Mouse (Mus musculus) thymus, adult 2 months (tissue): Measurements from ENCODE around the gene Mfsd4b4. TPM values are rescaled to one million over a fixed set of nuclear protein-coding genes. Genes with fewer than 3 reads are reported as not detected.
A peak's percentile ranks its signal among the peaks of the same experiment; 100 is the strongest.
"Not testable (repeated sequence)": the region's sequence is repeated elsewhere in the genome, so short reads cannot be mapped to it uniquely, and the experiment has no call there.

Experiments
- DNase-seq: peaks from one replicate; pipeline ENCODE4 v3.0.0; 2021
- H3K27ac ChIP-seq: fragments of 200-500 bp; 2 replicates; pipeline ENCODE4 v1.5.1; 2012; ENCODE audit warnings: low read length, control low read depth; ENCODE audit not compliant: control insufficient read depth, insufficient read depth
- H3K27me3 ChIP-seq: fragments of 200-500 bp; 2 replicates; pipeline ENCODE4 v1.6.1; 2012; ENCODE audit warnings: mild to moderate bottlenecking, low read length, moderate library complexity, mixed read lengths; ENCODE audit not compliant: control insufficient read depth, insufficient read depth
- H3K36me3 ChIP-seq: fragments of 200-500 bp; 2 replicates; pipeline ENCODE4 v1.6.1; 2012; ENCODE audit warnings: mild to moderate bottlenecking, low read length, moderate library complexity; ENCODE audit not compliant: control insufficient read depth, insufficient read depth
- H3K4me1 ChIP-seq: fragments of 200-500 bp; replicated peaks from 2 replicates; pipeline ENCODE4 v1.6.1; 2012; ENCODE audit warnings: low read length; ENCODE audit not compliant: control insufficient read depth, insufficient read depth
- H3K4me3 ChIP-seq: fragments of 200-500 bp; 2 replicates; pipeline ENCODE4 v1.5.1; 2012; ENCODE audit warnings: mild to moderate bottlenecking, low read length, control low read depth, moderate library complexity; ENCODE audit not compliant: control insufficient read depth, insufficient read depth
- CTCF ChIP-seq: fragments of 200-500 bp; IDR thresholded peaks from 2 replicates; pipeline ENCODE4 v1.5.1; 2012; ENCODE audit warnings: mild to moderate bottlenecking, control low read depth, low read length, moderate library complexity, borderline replicate concordance; ENCODE audit not compliant: control insufficient read depth, poor library complexity, insufficient read depth; ENCODE audit errors: extremely low read depth
- POLR2A ChIP-seq: fragments of 200-500 bp; IDR thresholded peaks from 2 replicates; pipeline ENCODE4 v1.6.1; 2012; ENCODE audit warnings: mild to moderate bottlenecking, low read length, control low read depth, moderate library complexity; ENCODE audit not compliant: control insufficient read depth, poor library complexity, insufficient read depth; ENCODE audit errors: extremely low read depth
- WGBS: fragments of 180-500 bp; shearing (Covaris S2); methylation state at CpG from one replicate; pipeline ENCODE4 v1.1.7; 2018; 5-methylcytosine and 5-hydroxymethylcytosine counted together
- polyA plus RNA-seq: library from polyadenylated mRNA; depleted of rRNA; stranded (reverse); fragments of >200 nt; gene quantifications from 2 replicates; pipeline ENCODE4 v1.2.3, GENCODE M21; 2012; rRNA removed

Mfsd4b4 gene
- polyA plus RNA-seq: 4.1 and 4.9 TPM in 2 replicates

- TF ChIP-seq POLR2A: peak; percentile 82
- no peak for TF ChIP-seq CTCF
- Histone ChIP-seq H3K36me3 (no peaks in the 10 kb centered on the region), H3K4me1 (0 out of 2 replicates have a peak, but pooled peaks cover 4% of the 10 kb centered on the region), H3K4me3 (peak within 1 kb of the TSS; percentile 64), H3K27ac (no peak within 1 kb of the TSS), H3K27me3 (no peaks in the 10 kb centered on the region)
- WGBS: under 1% methylated on average over 41 of the region's 41 CpGs
- peak; percentile 78 for DNase-seq
Measured at GRCm38 (mm10) chr10:39898874-39899371, at the start of gene Mfsd4b4. Gene Mfsd4b4 (minus strand): TSS chr10:39899238.

- not testable (repeated sequence) for H3K27ac ChIP-seq, H3K4me1 ChIP-seq, H3K36me3 ChIP-seq, H3K27me3 ChIP-seq, DNase-seq, H3K4me3 ChIP-seq
- WGBS: 97% methylated on average over 3 of the region's 3 CpGs
Measured at GRCm38 (mm10) chr10:39947195-39947594, 48.2 kb upstream of the Mfsd4b4 start.

- DNase-seq: no peak
- no peaks in the 10 kb centered on the region for H3K36me3 ChIP-seq
- no peak overlapping the region for H3K4me3 ChIP-seq
- WGBS: 58% methylated on average over 7 of the region's 7 CpGs
- H3K27ac ChIP-seq: no peak overlapping the region
- no peaks in the 10 kb centered on the region for H3K27me3 ChIP-seq
- TF ChIP-seq CTCF: no peak
- no peaks in the 10 kb centered on the region for H3K4me1 ChIP-seq
Measured at GRCm38 (mm10) chr10:39936553-39936952, 37.5 kb upstream of the Mfsd4b4 start.

- WGBS: 6% methylated on average over 41 of the region's 41 CpGs
- TF ChIP-seq CTCF (no peak), POLR2A (no peak)
- peaks cover 8% of the 10 kb centered on the region for H3K27me3 ChIP-seq
- no peak within 1 kb of the TSS for H3K4me3 ChIP-seq
- no peak within 1 kb of the TSS for H3K27ac ChIP-seq
- no peaks in the 10 kb centered on the region; the same call in 1 of the 2 replicates for H3K4me1 ChIP-seq
- H3K36me3 ChIP-seq: no peaks in the 10 kb centered on the region
- peak; percentile 9 for DNase-seq
Measured at GRCm38 (mm10) chr10:39926616-39927139, 27.6 kb upstream of the Mfsd4b4 start, which contains the start of gene Mfsd4b2. Gene Mfsd4b2 (minus strand): TSS chr10:39926923.

- not testable (repeated sequence) for H3K4me3 ChIP-seq, H3K36me3 ChIP-seq, H3K27me3 ChIP-seq, H3K4me1 ChIP-seq, DNase-seq, H3K27ac ChIP-seq
- 83% methylated on average over 8 of the region's 8 CpGs for WGBS
Measured at GRCm38 (mm10) chr10:39924556-39924955, 25.5 kb upstream of the Mfsd4b4 start.

GRCm38 (mm10) chr10:39912616-39913015, 13.6 kb upstream of the Mfsd4b4 start:
- TF ChIP-seq CTCF: no peak
- no peak for TF ChIP-seq POLR2A
- H3K27ac ChIP-seq: no peak overlapping the region
- 0 out of 2 replicates have a peak, but pooled peaks cover 6% of the 10 kb centered on the region for H3K4me1 ChIP-seq
- H3K4me3 ChIP-seq: no peak overlapping the region
- no peaks in the 10 kb centered on the region for H3K27me3 ChIP-seq
- no peaks in the 10 kb centered on the region for H3K36me3 ChIP-seq
- no peak for DNase-seq

- Histone ChIP-seq H3K4me3 (peak overlapping the region; percentile 45), H3K4me1 (0 out of 2 replicates have a peak, but pooled peaks cover 6% of the 10 kb centered on the region), H3K36me3 (no peaks in the 10 kb centered on the region), H3K27me3 (no peaks in the 10 kb centered on the region), H3K27ac (0 out of 2 replicates have a peak overlapping the region, but pooled peaks have one; percentile 24)
- no peak for DNase-seq
- 53% methylated on average over 13 of the region's 13 CpGs for WGBS
- TF ChIP-seq POLR2A (no peak), CTCF (no peak)
Measured at GRCm38 (mm10) chr10:39908768-39909441, 9.9 kb upstream of the Mfsd4b4 start.
